Mouse (Mus musculus) kidney, postnatal 0 days (tissue): ENCODE data around the gene Dynlt1c. TPM values are rescaled to one million over a fixed set of nuclear protein-coding genes. Genes with fewer than 3 reads are reported as not detected.
"Not testable (repeated sequence)": the region's sequence is repeated elsewhere in the genome, so short reads cannot be mapped to it uniquely, and the experiment has no call there.

Source experiments
- ATAC-seq: fragments of 200-750 bp; cut with Nextera tagmentation; replicated peaks from 2 replicates; pipeline ENCODE4 v1.8.0; 2017; ENCODE audit warnings: low read depth, moderate number of reproducible peaks, moderate TSS enrichment, moderate library complexity; ENCODE audit not compliant: low FRiP score
- DNase-seq: peaks from one replicate; pipeline ENCODE4 v3.0.0-alpha.2; 2016; ENCODE audit warnings: low spot score
- H3K27ac ChIP-seq: fragments of 300-500 bp; sonication (generic); 2 replicates; pipeline ENCODE4 v1.5.1; 2014; ENCODE audit warnings: mild to moderate bottlenecking
- H3K27me3 ChIP-seq: fragments of 300-500 bp; sonication (generic); 2 replicates; pipeline ENCODE4 v1.6.1; 2014; ENCODE audit warnings: low read length, mixed read lengths; ENCODE audit not compliant: insufficient read depth
- H3K36me3 ChIP-seq: fragments of 300-500 bp; sonication (generic); 2 replicates; pipeline ENCODE4 v1.6.1; 2014; ENCODE audit warnings: low read length, mixed read lengths; ENCODE audit not compliant: insufficient read depth
- H3K4me1 ChIP-seq: fragments of 300-500 bp; sonication (generic); replicated peaks from 2 replicates; pipeline ENCODE4 v1.6.1; 2014; ENCODE audit warnings: antibody characterized with exemption, low read length, mixed read lengths; ENCODE audit not compliant: insufficient read depth
- H3K4me2 ChIP-seq: fragments of 300-500 bp; sonication (generic); 2 replicates; pipeline ENCODE4 v1.6.1; 2014; ENCODE audit warnings: mild to moderate bottlenecking, low read length, moderate library complexity, mixed read lengths
- H3K4me3 ChIP-seq: fragments of 300-500 bp; sonication (generic); replicated peaks from 2 replicates; pipeline ENCODE4 v1.5.1; 2014; ENCODE audit warnings: low read depth, low read length
- H3K9ac ChIP-seq: fragments of 300-500 bp; sonication (generic); 2 replicates; pipeline ENCODE4 v1.6.1; 2014; ENCODE audit warnings: low read depth, low read length
- H3K9me3 ChIP-seq: fragments of 300-500 bp; sonication (generic); replicated peaks from 2 replicates; pipeline ENCODE4 v1.6.1; 2016; ENCODE audit warnings: low read length, inconsistent platforms, mixed read lengths
- WGBS: fragments of 180-500 bp; shearing (Covaris S2); extraction: QIAGEN DNeasy Blood & Tissue Kit; methylation state at CpG from one replicate; pipeline ENCODE4 v1.1.7; 2014; 5-methylcytosine and 5-hydroxymethylcytosine counted together
- polyA plus RNA-seq: library from polyadenylated mRNA; unstranded; fragments of >200 nt; fragmentation: Nextera tagmentation; extraction: Ambion mirVana; gene quantifications from 2 replicates; pipeline ENCODE4 v1.2.1, GENCODE M21; 2015

The Dynlt1c gene
- polyA plus RNA-seq, 1 experiment from 2014 or later = 20.8 TPM

DNA sequence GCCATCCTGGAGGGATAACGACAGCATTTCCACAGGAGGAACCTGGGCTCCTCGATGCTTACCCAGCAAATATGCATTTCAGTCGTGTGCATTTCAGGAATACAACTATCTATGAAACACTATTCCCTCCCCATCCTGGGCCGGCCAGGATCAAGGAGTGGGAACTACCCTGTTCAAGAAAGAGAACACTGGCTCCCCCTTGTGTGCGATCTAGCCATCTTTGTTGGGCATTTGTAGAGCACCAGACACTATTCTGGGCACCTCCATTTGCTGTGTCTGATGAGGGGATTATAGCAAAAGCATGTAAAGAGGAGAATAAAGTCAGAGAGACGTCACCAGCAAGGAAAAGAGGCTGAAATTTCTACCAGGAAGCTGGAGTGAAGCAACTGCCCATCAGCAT lies 12.8 kb upstream of the Dynlt1c start:
- H3K9me3 ChIP-seq, H3K27me3 ChIP-seq, DNase-seq, ATAC-seq, H3K9ac ChIP-seq, H3K4me1 ChIP-seq, H3K4me3 ChIP-seq, H3K36me3 ChIP-seq, H3K4me2 ChIP-seq, H3K27ac ChIP-seq: not testable (repeated sequence)
- WGBS = no CpG with 5 or more reads among the region's 6 CpGs

DNA sequence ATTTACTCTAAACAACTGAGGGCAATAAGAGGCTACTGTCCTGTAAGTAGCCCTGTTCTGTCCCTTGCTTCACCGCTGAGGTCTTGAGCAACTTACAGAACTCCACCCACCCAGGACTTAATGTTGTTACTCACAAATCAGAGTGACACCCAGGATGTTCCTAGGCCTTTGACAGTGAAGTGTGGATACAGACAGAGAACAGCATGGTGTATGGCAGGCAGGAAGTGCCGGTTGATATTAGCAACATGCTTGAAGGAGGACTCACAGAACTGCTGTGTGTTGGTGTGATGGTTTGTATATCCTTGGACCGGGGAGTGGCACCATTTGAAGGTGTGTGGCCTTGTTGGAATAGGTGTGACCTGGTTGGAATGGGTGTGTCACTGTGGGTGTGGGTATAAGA lies 9.4 kb upstream of the Dynlt1c start:
- DNase-seq, H3K4me3 ChIP-seq, H3K27ac ChIP-seq, H3K9ac ChIP-seq, H3K9me3 ChIP-seq, H3K36me3 ChIP-seq, ATAC-seq, H3K27me3 ChIP-seq, H3K4me1 ChIP-seq, H3K4me2 ChIP-seq: not testable (repeated sequence)
- WGBS = 90% methylated on average over 2 of the region's 3 CpGs

DNA sequence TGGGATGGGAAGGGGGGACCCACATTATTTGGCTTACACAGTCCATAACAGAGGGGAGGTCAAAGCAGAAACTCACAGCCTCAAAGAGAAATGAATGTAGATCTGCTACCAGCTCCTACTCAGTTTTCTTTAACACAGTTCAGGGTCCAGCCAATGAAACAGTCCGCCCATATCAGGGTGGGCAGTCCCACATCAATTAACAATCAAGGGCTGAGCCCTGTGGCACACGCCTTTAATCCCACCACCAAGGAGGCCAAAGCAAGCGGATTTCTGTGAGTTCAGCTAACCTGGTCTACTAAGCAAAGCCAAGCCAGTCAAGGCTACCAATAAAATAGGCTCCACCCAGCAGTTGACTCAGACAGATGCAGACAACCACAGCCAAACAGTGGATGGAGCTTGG lies 7.6 kb upstream of the Dynlt1c start:
- not testable (repeated sequence) for H3K27me3 ChIP-seq, ATAC-seq, H3K9me3 ChIP-seq, H3K36me3 ChIP-seq, H3K9ac ChIP-seq, H3K4me1 ChIP-seq, H3K27ac ChIP-seq, DNase-seq, H3K4me3 ChIP-seq, H3K4me2 ChIP-seq
- WGBS = 78% methylated on average over 3 of the region's 3 CpGs

DNA sequence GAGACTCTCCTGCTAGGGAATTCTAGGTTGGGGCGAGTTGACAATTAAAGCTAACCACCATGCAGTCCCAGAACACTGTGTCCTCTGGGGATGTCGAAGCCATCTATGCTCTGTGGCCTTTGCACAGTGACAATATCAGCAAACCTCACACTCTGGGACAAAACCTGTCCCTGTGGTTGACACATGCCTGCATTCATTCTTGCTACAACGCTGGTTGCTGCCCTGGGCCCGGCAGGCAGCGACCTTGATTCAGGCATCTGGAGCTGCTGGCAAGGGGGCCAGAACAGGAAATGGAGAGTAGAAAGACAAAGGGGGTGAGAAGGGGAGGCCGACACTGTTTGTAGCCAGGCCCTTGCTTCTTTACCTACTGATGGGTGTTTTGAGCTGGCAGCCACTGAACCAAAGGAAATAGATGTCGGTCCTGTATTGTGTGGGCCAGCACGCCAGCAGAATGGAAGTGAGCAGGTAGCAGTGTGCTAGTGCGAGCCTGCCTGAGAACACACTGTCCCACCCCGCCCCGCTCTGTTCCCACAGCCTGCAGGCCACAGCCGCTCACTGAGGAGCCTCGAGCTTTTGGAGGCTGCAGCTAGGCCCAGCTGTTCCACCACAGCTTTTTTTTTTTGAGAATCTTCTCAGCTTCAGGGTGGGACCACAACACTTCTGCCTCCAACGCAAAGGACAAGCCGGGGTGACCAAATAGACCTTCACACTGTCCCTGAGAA lies 5.5 kb upstream of the Dynlt1c start:
- 37% methylated on average over 10 of the region's 15 CpGs for WGBS
- ATAC-seq = not testable (repeated sequence)

DNA sequence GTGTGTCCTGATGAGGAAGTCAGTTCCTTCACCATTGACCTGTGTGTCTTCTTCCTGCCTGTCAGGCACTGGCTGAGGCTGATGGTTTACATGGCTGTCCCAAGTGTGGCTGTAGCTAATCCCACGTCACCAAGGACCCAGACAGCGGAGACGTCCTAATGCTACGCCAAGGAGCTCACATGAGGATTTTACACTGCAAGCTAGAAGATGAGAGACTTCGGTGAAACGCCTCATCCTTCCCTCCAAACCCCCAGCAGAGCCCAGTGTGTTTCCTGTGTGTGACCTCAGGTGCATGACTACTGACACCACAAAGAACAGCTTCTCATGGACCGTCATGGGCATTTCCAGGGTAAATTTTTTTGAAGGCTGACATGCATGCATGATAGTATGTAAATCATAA lies 3.1 kb upstream of the Dynlt1c start:
- not testable (repeated sequence) for H3K27ac ChIP-seq, DNase-seq, H3K36me3 ChIP-seq, H3K4me2 ChIP-seq, ATAC-seq, H3K9me3 ChIP-seq, H3K9ac ChIP-seq, H3K4me3 ChIP-seq, H3K4me1 ChIP-seq, H3K27me3 ChIP-seq
- 93% methylated on average over 7 of the region's 7 CpGs for WGBS

More for the DNA sequence above, 5.5 kb upstream of the Dynlt1c start:
- not testable (repeated sequence) for H3K36me3 ChIP-seq, H3K4me1 ChIP-seq, H3K4me2 ChIP-seq, H3K9ac ChIP-seq, H3K27me3 ChIP-seq, H3K9me3 ChIP-seq, H3K27ac ChIP-seq, H3K4me3 ChIP-seq, DNase-seq

DNA sequence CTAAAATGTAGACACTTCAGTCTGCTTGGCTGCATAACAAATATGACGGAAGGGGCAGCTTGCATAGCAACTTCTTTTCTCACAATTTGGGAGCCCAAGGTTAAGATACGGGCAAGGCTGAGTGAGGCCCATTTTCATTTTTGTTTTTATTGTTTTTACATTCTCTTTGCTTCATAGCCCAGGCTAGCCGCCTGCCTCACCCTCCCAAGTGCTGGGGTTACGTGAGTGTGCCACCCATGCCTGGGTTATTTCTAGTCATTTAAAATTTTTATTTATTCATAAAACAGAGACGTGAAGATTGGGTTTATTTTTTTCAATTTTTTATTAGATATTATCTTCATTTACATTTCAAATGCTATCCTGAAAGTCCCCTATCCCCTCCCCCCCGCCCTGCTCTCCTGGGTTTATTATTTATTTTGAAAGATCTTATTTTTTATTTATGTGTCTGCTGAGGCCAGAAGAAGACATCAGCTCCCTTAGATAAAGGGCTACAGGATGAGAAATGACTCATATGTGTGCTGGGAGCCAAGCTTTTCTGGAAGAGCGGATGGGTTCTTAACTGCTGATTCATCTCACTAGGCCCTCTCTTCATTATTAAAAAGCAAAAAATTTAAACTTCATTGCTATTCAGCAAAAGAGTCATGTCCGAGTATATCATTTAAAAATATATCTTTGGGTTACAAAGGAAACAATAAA lies 1.1 kb upstream of the Dynlt1c start:
- not testable (repeated sequence) for ATAC-seq, H3K4me3 ChIP-seq, H3K9ac ChIP-seq, H3K36me3 ChIP-seq, H3K27ac ChIP-seq, DNase-seq, H3K4me2 ChIP-seq, H3K9me3 ChIP-seq, H3K4me1 ChIP-seq, H3K27me3 ChIP-seq
- 88% methylated on average over 5 of the region's 8 CpGs for WGBS

DNA sequence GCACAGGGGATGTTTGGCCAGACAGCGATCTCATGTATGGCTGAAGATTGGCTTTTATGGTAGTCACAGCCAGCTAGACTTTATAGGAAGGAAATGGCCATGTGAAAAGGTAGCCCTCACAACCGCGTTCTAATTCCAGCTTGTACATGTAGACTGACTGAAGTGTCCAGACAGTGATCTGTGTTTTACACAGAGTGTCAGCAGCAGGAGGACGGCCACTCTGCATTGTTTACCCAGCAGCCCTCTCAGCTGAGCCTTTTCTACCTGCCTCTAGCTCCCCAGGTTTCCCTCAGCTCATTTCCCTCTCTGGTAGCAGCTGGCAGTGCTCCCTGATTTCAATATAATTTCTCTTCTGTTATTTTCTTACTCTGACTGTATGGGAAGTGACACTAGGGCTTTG lies 734 bp downstream of the Dynlt1c start:
- H3K9ac ChIP-seq, ATAC-seq, H3K4me2 ChIP-seq, H3K27ac ChIP-seq, H3K4me3 ChIP-seq, H3K9me3 ChIP-seq, DNase-seq, H3K4me1 ChIP-seq, H3K36me3 ChIP-seq, H3K27me3 ChIP-seq: not testable (repeated sequence)
- WGBS = 0% methylated on average over 3 of the region's 4 CpGs

DNA sequence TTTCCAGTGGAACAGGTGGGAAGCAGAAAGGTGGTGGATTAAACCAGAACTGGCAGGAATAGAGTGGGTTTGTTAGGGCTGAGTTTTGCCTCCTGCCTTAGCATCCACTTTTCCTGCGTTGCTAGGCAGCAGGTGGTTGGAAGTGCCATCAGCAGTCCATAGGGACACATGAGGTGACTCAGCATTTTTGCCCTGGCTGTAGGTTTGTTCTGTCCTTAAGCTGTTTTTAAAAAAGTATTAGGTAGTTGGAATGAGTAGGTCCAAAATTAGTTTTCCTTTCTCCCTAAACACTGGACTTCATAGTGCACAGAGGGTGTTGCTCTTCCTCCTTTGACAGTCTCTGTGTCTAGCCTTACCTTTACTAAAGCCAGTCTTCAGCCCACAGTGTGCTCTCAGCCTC lies 3.9 kb downstream of the Dynlt1c start:
- not testable (repeated sequence) for H3K4me1 ChIP-seq, H3K9ac ChIP-seq, H3K36me3 ChIP-seq, DNase-seq, H3K27me3 ChIP-seq, H3K27ac ChIP-seq, H3K4me3 ChIP-seq, H3K4me2 ChIP-seq, ATAC-seq, H3K9me3 ChIP-seq
- 79% methylated on average over 1 of the region's 1 CpGs for WGBS

DNA sequence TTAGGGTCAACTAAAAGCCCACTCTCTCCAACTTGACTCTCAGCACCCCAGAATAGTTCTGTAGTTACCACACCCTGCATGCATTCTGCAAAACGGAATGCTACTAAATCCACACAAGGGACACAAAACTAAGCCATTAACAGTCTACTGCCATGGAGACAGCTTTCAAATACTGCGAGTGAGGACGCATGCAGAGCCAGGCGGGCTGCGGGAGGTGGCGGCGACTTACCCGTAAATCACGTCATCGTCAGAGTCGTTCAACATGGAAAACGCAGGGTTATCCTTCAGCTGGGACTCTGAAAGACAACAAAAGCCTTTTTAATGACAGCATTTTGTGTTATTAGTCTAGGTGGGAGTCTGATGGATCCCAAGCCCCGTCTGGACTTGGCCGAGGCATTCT lies 12.1 kb downstream of the Dynlt1c start:
- 80% methylated on average over 11 of the region's 14 CpGs for WGBS
- not testable (repeated sequence) for DNase-seq, H3K36me3 ChIP-seq, H3K27ac ChIP-seq, H3K4me3 ChIP-seq, H3K4me1 ChIP-seq, H3K27me3 ChIP-seq, H3K9ac ChIP-seq, H3K9me3 ChIP-seq, H3K4me2 ChIP-seq, ATAC-seq
